Mouse (Mus musculus) fibroblast of lung, adult 2 months (primary cell): Measurements from ENCODE around the gene Fzd10.

Experiments used
- DNase-seq: peaks from one replicate; pipeline ENCODE4 v3.0.0-alpha.2; 2011; ENCODE audit warnings: low read depth

The Fzd10 gene

GRCm38 (mm10) chr5:128601036-128602019, 684 bp downstream of the Fzd10 start:
- DNase-seq = no peak

GRCm38 (mm10) chr5:128603693-128604092, 3.0 kb downstream of the Fzd10 start:
- no peak for DNase-seq

GRCm38 (mm10) chr5:128606596-128606995, 6.0 kb downstream of the Fzd10 start:
- no peak for DNase-seq

- no peak for DNase-seq
These were observed 8.4 kb downstream of the Fzd10 start for GRCm38 (mm10) chr5:128609091-128609490.

- DNase-seq = no peak
These were observed 17.0 kb downstream of the Fzd10 start for GRCm38 (mm10) chr5:128617621-128618020.

- no peak for DNase-seq
These were observed 19.3 kb downstream of the Fzd10 start for GRCm38 (mm10) chr5:128619987-128620386.

GRCm38 (mm10) chr5:128620408-128620807, 19.8 kb downstream of the Fzd10 start:
- no peak for DNase-seq

- DNase-seq = no peak
These were observed 27.1 kb downstream of the Fzd10 start for GRCm38 (mm10) chr5:128627763-128628162.

- no peak for DNase-seq
These were observed 36.0 kb downstream of the Fzd10 start for GRCm38 (mm10) chr5:128636648-128637047.

GRCm38 (mm10) chr5:128637071-128638015, 36.7 kb downstream of the Fzd10 start:
- DNase-seq = no peak

- DNase-seq = no peak
These were observed 38.1 kb downstream of the Fzd10 start for GRCm38 (mm10) chr5:128638716-128639115.

GRCm38 (mm10) chr5:128643065-128643464, 42.4 kb downstream of the Fzd10 start:
- DNase-seq = no peak

- no peak for DNase-seq
These were observed 45.1 kb downstream of the Fzd10 start for GRCm38 (mm10) chr5:128645720-128646119.

GRCm38 (mm10) chr5:128646286-128646685, 45.6 kb downstream of the Fzd10 start:
- DNase-seq = no peak

- no peak for DNase-seq
These were observed 46.6 kb downstream of the Fzd10 start for GRCm38 (mm10) chr5:128647221-128647730.

GRCm38 (mm10) chr5:128649336-128649897, 48.8 kb downstream of the Fzd10 start:
- DNase-seq = no peak
